Mouse (Mus musculus) kidney, embryonic 16.5 days (tissue): Measurements from ENCODE around the gene Grm4. TPM values are rescaled to one million over a fixed set of nuclear protein-coding genes. Genes with fewer than 3 reads are reported as not detected.
A peak's percentile ranks its signal among the peaks of the same experiment; 100 is the strongest.

Experiments used
- ATAC-seq: fragments of 200-750 bp; cut with Nextera tagmentation; 2 replicates; pipeline ENCODE4 v1.8.0; 2017; ENCODE audit warnings: moderate TSS enrichment; ENCODE audit not compliant: low FRiP score, low TSS enrichment
- H3K27ac ChIP-seq: fragments of 300-500 bp; sonication (generic); 2 replicates; pipeline ENCODE4 v1.5.1; 2014; ENCODE audit warnings: low read length
- H3K27me3 ChIP-seq: fragments of 300-500 bp; sonication (generic); 2 replicates; pipeline ENCODE4 v1.6.1; 2014; ENCODE audit warnings: low read length, control low read depth, mixed read lengths; ENCODE audit not compliant: insufficient read depth
- H3K36me3 ChIP-seq: fragments of 300-500 bp; sonication (generic); 2 replicates; pipeline ENCODE4 v1.6.1; 2014; ENCODE audit warnings: low read length, control low read depth, mixed read lengths; ENCODE audit not compliant: insufficient read depth
- H3K4me1 ChIP-seq: fragments of 300-500 bp; sonication (generic); 2 replicates; pipeline ENCODE4 v1.6.1; 2014; ENCODE audit warnings: low read length, control low read depth, mixed read lengths; ENCODE audit not compliant: insufficient read depth
- H3K4me2 ChIP-seq: fragments of 300-500 bp; sonication (generic); replicated peaks from 2 replicates; pipeline ENCODE4 v1.6.1; 2014; ENCODE audit warnings: low read depth, low read length
- H3K4me3 ChIP-seq: fragments of 300-500 bp; sonication (generic); 2 replicates; pipeline ENCODE4 v1.5.1; 2014; ENCODE audit warnings: mild to moderate bottlenecking, low read length
- H3K9ac ChIP-seq: fragments of 300-500 bp; sonication (generic); replicated peaks from 2 replicates; pipeline ENCODE4 v1.6.1; 2014; ENCODE audit warnings: low read length
- H3K9me3 ChIP-seq: fragments of 300-500 bp; sonication (generic); 2 replicates; pipeline ENCODE4 v1.6.1; 2016; ENCODE audit warnings: low read length, control low read depth
- WGBS: fragments of 180-500 bp; shearing (Covaris S2); extraction: QIAGEN DNeasy Blood & Tissue Kit; methylation state at CpG from one replicate; pipeline ENCODE4 v1.1.7; 2014; 5-methylcytosine and 5-hydroxymethylcytosine counted together
- polyA plus RNA-seq: library from polyadenylated mRNA; unstranded; fragments of >200 nt; fragmentation: Nextera tagmentation; extraction: Ambion mirVana; gene quantifications from 2 replicates; pipeline ENCODE4 v1.2.1, GENCODE M21; 2015

The Grm4 gene
- polyA plus RNA-seq, 1 experiment from 2014 or later, result 0.91 TPM

DNA sequence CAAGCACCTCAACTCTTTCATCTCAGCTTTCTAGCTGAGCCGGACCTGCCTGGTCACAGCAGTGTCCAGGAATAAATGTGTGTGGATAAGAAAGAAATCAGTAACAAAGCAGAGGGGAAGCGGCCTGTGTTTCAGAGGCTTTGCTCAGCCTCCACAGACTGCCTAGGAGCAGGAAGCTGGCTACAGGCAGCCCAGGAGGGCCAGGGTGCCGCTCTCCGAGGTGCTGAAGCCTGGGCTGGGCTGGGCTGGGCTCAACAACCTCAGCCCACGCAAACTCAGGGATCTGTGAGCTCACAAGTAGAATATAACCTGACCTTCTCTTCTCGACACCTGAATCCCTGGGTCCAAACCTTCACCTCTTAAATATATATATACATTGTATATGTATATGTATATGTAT lies 54.6 kb downstream of the Grm4 start:
- no peak overlapping the region for H3K4me3 ChIP-seq
- WGBS, result 18% methylated on average over 6 of the region's 6 CpGs
- ATAC-seq, result peak; percentile 71; the same call in 1 of the 2 replicates
- no peak overlapping the region for H3K27ac ChIP-seq
- no peaks in the 10 kb centered on the region for H3K27me3 ChIP-seq
- no peaks in the 10 kb centered on the region for H3K4me1 ChIP-seq
- H3K36me3 ChIP-seq, result no peaks in the 10 kb centered on the region
- no peak overlapping the region for H3K9ac ChIP-seq
- H3K9me3 ChIP-seq, result no peaks in the 10 kb centered on the region
- H3K4me2 ChIP-seq, result no peak overlapping the region

DNA sequence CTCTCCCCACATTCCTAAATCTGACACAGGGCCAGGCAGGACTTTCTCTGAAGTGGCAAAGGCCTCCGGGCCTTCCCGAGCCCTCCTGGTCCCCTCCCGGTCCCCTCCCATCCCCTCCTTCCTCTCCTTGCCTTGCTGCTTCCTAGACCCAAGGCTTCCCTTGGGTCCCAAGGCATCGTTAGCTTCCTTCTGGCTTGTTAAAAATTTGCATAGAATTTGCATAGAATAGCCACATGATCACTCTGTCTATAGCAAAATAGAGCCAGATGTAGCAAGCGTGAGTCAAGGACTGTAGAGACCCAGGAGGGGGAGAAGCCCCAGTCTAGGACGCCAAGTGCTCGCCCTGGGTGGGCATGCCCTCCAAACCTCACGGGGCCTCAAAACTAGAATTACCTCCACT lies 55.3 kb downstream of the Grm4 start:
- ATAC-seq, result no peak
- no peak overlapping the region for H3K4me2 ChIP-seq
- H3K27me3 ChIP-seq, result no peaks in the 10 kb centered on the region
- H3K4me3 ChIP-seq, result no peak overlapping the region
- H3K9ac ChIP-seq, result no peak overlapping the region
- no peak overlapping the region for H3K27ac ChIP-seq
- H3K4me1 ChIP-seq, result no peaks in the 10 kb centered on the region
- 77% methylated on average over 8 of the region's 8 CpGs for WGBS
- no peaks in the 10 kb centered on the region for H3K9me3 ChIP-seq
- H3K36me3 ChIP-seq, result no peaks in the 10 kb centered on the region

DNA sequence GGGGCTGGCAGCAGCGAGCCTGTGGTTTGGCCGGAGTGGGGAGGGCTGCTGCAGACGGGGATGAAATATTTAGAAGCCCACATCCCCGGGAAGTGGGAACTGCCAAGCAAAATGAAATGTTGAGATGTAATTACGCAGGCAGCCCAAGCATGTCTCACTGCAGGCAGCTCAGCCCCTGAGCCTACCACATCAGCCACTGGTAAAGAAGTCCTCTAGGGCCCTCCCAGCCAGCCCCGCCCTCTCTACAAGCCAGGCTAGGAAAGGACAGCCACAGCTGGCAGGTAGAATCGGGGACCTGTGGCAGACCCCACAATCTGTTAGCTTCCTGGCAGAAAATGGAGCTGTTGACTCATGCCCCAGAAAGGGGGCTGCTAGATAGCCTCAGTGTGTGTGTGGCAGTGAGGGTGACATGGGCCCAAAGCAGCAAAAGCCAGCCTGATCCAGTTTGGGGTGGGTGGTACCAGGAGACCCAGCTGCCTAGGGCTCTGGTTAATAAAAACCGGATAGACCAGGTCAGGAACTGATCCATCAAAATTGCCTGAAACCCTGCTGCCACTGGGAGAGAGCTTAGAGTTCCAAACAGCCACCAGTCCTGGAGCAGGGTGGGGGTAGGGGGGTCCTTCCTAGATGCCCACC lies 56.8 kb downstream of the Grm4 start:
- no peak overlapping the region for H3K4me3 ChIP-seq
- H3K4me1 ChIP-seq, result no peaks in the 10 kb centered on the region
- no peak overlapping the region for H3K9ac ChIP-seq
- WGBS, result 42% methylated on average over 8 of the region's 8 CpGs
- H3K9me3 ChIP-seq, result no peaks in the 10 kb centered on the region
- peak; percentile 83 for ATAC-seq
- H3K27ac ChIP-seq, result no peak overlapping the region
- no peak overlapping the region for H3K4me2 ChIP-seq
- H3K36me3 ChIP-seq, result no peaks in the 10 kb centered on the region
- no peaks in the 10 kb centered on the region for H3K27me3 ChIP-seq

DNA sequence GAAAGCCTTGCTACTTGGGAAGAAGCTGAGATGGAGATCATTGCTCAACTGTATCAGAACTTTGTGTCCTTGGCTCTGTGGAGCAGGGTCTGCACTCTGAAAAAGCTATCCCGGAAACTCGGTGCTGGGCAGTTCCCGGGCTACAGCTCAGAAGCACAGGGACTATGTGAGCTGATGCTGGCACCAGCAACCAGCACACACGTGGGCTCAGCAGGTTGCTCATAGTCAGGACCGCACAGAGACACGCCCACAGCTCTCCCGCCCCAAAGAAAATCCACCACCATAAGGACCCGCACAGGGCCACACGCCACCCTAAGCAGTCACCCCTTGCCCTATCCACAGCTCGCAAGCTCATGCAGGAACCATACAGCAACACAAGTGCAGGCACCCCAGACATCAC lies 61.2 kb downstream of the Grm4 start:
- Histone ChIP-seq H3K4me2 (no peak overlapping the region), H3K4me1 (no peaks in the 10 kb centered on the region), H3K27me3 (no peaks in the 10 kb centered on the region), H3K9ac (no peak overlapping the region), H3K4me3 (no peak overlapping the region), H3K27ac (no peak overlapping the region), H3K9me3 (no peaks in the 10 kb centered on the region), H3K36me3 (no peaks in the 10 kb centered on the region)
- no peak for ATAC-seq
- WGBS, result 84% methylated on average over 10 of the region's 10 CpGs

DNA sequence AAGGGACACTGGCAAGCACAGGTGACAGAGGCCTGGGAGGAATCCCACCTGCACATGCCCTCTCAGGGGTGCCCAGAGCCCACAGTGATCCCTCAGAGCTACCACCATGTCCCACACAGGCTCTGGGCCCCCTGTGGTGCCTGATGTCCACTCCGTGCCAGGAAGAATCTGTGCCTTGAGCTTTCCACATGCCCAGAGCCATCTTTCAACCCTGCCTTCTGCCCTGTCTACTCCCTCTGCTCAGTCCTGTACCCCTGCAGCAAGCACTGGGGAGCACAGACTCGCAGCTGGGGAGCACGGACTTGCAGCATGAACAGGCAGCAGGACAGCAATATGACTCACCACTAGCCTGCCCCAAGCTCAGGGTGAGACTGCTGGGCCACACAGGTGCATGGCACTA lies 62.0 kb downstream of the Grm4 start:
- no peak overlapping the region for H3K4me2 ChIP-seq
- H3K27ac ChIP-seq, result no peak overlapping the region
- ATAC-seq, result no peak
- no peaks in the 10 kb centered on the region for H3K9me3 ChIP-seq
- H3K36me3 ChIP-seq, result no peaks in the 10 kb centered on the region
- H3K9ac ChIP-seq, result no peak overlapping the region
- no peaks in the 10 kb centered on the region for H3K4me1 ChIP-seq
- 94% methylated on average over 3 of the region's 3 CpGs for WGBS
- no peaks in the 10 kb centered on the region for H3K27me3 ChIP-seq
- no peak overlapping the region for H3K4me3 ChIP-seq

DNA sequence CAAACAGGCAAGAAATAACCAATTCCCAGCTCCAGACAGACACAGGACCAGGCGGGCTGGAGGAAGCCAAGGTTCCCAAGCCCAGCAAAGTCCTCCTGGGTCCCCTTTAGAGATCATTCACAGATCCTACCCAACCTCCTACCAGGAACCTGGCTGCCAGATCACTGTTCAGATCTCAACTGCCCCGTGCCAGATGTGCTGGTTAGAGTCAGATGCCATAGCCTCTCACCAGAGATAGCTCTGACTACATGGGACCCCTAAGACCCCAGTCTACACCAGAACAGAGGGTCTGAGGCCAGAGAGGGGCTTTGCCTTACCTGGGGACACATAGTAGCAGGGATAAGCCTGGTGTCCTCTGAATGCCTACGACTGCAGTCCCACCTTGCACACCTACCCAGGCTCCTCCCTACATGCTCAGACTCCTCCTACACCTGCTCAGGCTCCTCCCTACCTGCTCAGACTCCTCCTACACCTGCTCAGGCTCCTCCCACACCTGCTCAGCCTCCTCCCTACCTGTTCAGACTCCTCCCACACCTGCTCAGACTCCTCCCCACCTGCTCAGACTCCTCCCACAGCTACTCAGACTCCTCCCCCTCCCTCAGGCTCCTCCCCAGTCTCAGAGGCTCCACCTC lies 63.2 kb downstream of the Grm4 start:
- no peaks in the 10 kb centered on the region for H3K4me1 ChIP-seq
- H3K4me3 ChIP-seq, result no peak overlapping the region
- H3K4me2 ChIP-seq, result no peak overlapping the region
- WGBS, result 83% methylated on average over 3 of the region's 3 CpGs
- H3K27ac ChIP-seq, result no peak overlapping the region
- H3K27me3 ChIP-seq, result no peaks in the 10 kb centered on the region
- ATAC-seq, result no peak
- H3K9me3 ChIP-seq, result no peaks in the 10 kb centered on the region
- H3K36me3 ChIP-seq, result no peaks in the 10 kb centered on the region
- no peak overlapping the region for H3K9ac ChIP-seq

DNA sequence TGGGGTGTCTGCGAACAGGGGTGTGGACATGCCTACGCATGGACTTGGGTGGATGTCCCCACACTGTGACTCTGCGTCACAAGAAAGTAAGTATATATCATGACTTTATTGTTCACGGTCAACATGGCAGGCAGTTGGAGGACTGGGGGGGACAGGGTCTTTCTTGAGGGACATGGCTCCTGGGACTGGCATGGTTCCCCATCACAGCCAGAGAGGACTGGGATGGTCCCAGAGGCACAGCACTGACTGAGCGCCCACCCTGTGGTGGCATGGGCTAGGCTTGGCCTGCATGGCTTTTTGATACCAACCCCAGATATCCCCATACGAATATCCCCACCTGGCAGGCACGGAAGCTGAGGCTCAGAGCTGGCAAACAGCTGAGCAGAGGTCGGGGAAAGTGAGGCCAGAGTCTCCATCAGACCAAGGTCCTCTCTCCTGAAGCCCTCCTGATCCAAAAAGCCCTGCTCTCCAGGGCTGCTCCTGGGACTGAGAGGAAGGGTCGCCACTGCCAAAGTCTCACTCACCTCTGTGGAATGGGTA lies 64.1 kb downstream of the Grm4 start:
- H3K9ac ChIP-seq, result no peak overlapping the region
- H3K27me3 ChIP-seq, result no peaks in the 10 kb centered on the region
- H3K27ac ChIP-seq, result no peak overlapping the region
- no peak overlapping the region for H3K4me2 ChIP-seq
- no peaks in the 10 kb centered on the region for H3K36me3 ChIP-seq
- no peak overlapping the region for H3K4me3 ChIP-seq
- no peaks in the 10 kb centered on the region for H3K4me1 ChIP-seq
- H3K9me3 ChIP-seq, result no peaks in the 10 kb centered on the region
- ATAC-seq, result no peak
- WGBS, result 86% methylated on average over 9 of the region's 9 CpGs

DNA sequence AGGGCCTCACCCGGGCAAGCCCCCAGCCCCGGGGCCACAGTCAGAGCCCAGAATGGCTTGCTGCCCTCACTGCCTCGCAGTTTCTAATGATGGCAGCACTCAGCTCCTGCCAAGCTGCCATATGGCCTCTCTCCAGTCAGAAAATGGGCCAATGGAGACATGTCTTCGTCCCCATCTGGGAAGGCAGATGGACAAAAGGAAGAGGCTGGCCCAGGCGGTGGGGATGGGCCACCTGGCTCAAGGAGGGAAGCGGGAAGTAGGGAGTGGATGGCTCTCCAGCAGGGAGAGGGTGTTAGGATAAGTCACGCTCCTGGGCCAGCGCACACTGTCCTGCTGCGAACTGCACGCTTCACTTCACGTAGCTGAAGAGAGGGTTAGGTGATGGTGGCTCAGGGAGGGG lies 64.8 kb downstream of the Grm4 start:
- H3K9ac ChIP-seq, result no peak overlapping the region
- no peak overlapping the region for H3K4me2 ChIP-seq
- no peaks in the 10 kb centered on the region for H3K9me3 ChIP-seq
- no peak overlapping the region for H3K27ac ChIP-seq
- no peaks in the 10 kb centered on the region for H3K27me3 ChIP-seq
- ATAC-seq, result no peak
- no peaks in the 10 kb centered on the region for H3K4me1 ChIP-seq
- no peaks in the 10 kb centered on the region for H3K36me3 ChIP-seq
- H3K4me3 ChIP-seq, result no peak overlapping the region
- 40% methylated on average over 11 of the region's 11 CpGs for WGBS

DNA sequence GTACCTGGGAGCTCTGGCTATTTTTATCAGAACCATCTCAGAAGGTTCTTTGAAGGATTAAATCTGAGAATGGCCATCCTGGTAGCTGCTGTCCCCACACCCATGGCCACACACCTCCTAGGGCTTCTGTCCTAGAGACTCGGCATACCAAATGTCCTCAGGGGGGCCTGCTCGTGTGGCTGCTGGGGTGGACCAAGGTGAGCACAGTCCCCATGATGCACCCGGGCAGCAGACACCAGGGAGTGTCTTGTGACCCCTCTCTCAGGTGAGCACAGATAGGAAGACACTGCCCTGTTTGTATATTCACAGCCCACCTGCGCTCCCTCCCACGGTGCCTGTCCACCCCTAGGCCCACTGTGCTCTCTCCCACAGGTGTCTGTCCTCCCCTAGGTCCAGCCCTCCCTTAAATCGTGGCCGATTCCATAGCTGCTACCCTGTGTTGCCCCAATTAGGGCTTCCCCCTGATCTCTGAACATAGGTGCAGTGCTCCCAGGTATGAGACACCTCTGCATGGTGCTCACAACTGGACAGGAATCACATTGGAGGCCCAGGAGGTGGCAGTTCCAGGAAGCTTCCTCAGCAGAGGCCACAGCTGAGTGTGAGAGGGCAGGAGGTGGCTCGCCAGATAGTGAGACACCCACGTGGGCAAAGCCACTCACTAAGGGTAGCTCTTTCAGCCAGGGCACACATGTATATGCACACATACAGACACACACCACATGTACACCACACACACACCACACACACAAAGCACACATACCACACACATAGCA lies 66.0 kb downstream of the Grm4 start:
- WGBS, result 78% methylated on average over 9 of the region's 9 CpGs
- Histone ChIP-seq H3K27ac (no peak overlapping the region), H3K4me2 (no peak overlapping the region), H3K9me3 (no peaks in the 10 kb centered on the region), H3K9ac (no peak overlapping the region), H3K36me3 (no peaks in the 10 kb centered on the region), H3K4me1 (no peaks in the 10 kb centered on the region), H3K4me3 (no peak overlapping the region), H3K27me3 (no peaks in the 10 kb centered on the region)
- ATAC-seq, result no peak

DNA sequence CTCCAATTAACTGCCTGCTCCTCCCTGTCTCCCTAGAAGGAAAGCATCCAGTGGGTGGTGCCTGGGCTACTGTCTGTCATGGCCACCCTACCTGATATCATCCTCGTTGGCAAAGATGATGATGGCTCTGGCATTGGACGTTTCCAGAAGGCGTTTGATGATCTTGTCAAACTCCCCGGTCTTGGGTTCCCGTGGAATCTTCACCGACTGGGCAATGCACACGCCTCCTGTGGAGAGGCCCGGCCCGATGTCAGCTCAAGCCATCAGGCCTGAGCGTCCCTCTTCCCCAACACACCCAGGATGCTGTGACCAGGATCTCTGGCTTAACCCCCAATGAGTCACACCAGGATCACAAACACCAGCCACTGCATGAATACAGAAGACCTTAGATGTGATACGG lies 66.8 kb downstream of the Grm4 start:
- Histone ChIP-seq H3K9me3 (no peaks in the 10 kb centered on the region), H3K27me3 (no peaks in the 10 kb centered on the region), H3K36me3 (no peaks in the 10 kb centered on the region), H3K9ac (no peak overlapping the region), H3K4me1 (no peaks in the 10 kb centered on the region), H3K4me3 (no peak overlapping the region), H3K27ac (no peak overlapping the region), H3K4me2 (no peak overlapping the region)
- ATAC-seq, result no peak
- WGBS, result 85% methylated on average over 11 of the region's 11 CpGs
